Mouse (Mus musculus) Patski (cell line): ENCODE data around the gene Ptprn2. TPM values are rescaled to one million over a fixed set of nuclear protein-coding genes. Genes with fewer than 3 reads are reported as not detected.

Source experiments
- ATAC-seq: fragments of 100-300 bp; one replicate; pipeline ENCODE4 v1.8.0; 2021
- CTCF ChIA-PET: fragments of 350-600 bp; sonication (Branson Sonifier 250); formaldehyde crosslinking; loops from one replicate; lab custom pipeline; 2022; ENCODE audit warnings: inconsistent platforms; lab: Charles Lee
- POLR2A ChIA-PET: fragments of 350-600 bp; sonication (Branson Sonifier 250); formaldehyde crosslinking; loops from one replicate; lab custom pipeline; 2022; ENCODE audit warnings: antibody characterized with exemption, inconsistent platforms; lab: Charles Lee
- DNase-seq: peaks from one replicate; pipeline ENCODE4 v3.0.0-alpha.2; 2011; ENCODE audit warnings: low read depth, low spot score
- H3K27me3 ChIP-seq: fragments of 371-371 bp; one replicate; pipeline ENCODE4 v1.5.1; 2021
- CTCF ChIP-seq: fragments of 100-300 bp; IDR thresholded peaks from one replicate; pipeline ENCODE4 v1.5.1; 2021
- in situ Hi-C: fragments of 300-500 bp; cut with MboI; formaldehyde crosslinking; loops from 3 replicates; pipeline ENCODE4 v1.11.1; 2018; ENCODE audit warnings: low pct_unique_long_range_greater_than_20kb, mixed read lengths
- polyA plus RNA-seq: library from polyadenylated mRNA; unstranded; gene quantifications from one replicate; pipeline ENCODE4 v1.2.3, GENCODE M21; 2021

Gene Ptprn2
- polyA plus RNA-seq, 1 experiment from 2014 or later, result not detected

DNA sequence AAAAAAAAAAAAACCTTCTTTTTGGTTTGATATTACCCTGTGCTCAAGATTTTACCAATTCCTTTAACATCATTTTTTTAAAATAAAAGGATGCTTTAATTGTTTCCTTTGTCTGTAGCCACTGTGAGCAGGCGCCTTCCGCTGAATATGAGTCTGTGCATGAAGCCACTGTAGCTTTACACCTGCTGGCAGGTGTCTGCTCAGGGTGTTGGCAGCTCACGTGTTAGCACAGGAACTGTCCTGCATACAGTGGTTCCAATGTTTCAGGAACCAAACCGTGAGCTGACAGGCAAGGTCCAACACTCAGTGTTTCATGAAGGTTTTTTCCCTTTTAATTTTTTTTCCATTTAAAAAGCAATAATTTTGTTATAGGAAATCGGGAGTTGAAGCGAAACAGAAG, 123.1 kb downstream of the Ptprn2 start:
- ATAC-seq (no peak), DNase-seq (no peak)
- no peaks in the 10 kb centered on the region for H3K27me3 ChIP-seq
- CTCF ChIA-PET, result no interaction called here
- in situ Hi-C loops, result loop anchor here (25.0 kb wide), 1 partner anchor 171 kb away; no protein-coding TSS in a partner anchor
- no peak for TF ChIP-seq CTCF
- POLR2A ChIA-PET, result no interaction called here

GRCm38 (mm10) chr12:116619868-116620267, 134.3 kb downstream of the Ptprn2 start:
- in situ Hi-C loops, result loop anchor here (5.0 to 25.0 kb wide), 2 partner anchors 183 to 548 kb away; no protein-coding TSS in a partner anchor
- peak; percentile 9 for DNase-seq
- ChIA-PET POLR2A (interaction anchor here (0.6 kb wide), 1 partner anchor 188 kb away, joined by 3 read pairs; no protein-coding TSS in a partner anchor), CTCF (interaction anchor here (1.1 to 3.0 kb wide), 4 partner anchors 14 to 552 kb away, joined by 3 to 7 read pairs (median 4); no protein-coding TSS in a partner anchor)
- TF ChIP-seq CTCF, result peak; percentile 76
- ATAC-seq, result peak; percentile 62
- H3K27me3 ChIP-seq, result no peaks in the 10 kb centered on the region

GRCm38 (mm10) chr12:116620299-116620698, 134.8 kb downstream of the Ptprn2 start:
- in situ Hi-C loops, result loop anchor here (5.0 to 25.0 kb wide), 2 partner anchors 183 to 548 kb away; no protein-coding TSS in a partner anchor
- no peaks in the 10 kb centered on the region for H3K27me3 ChIP-seq
- no peak for ATAC-seq
- CTCF ChIA-PET, result interaction anchor here (0.9 to 3.0 kb wide), 4 partner anchors 84 to 552 kb away, joined by 3 to 7 read pairs (median 3); no protein-coding TSS in a partner anchor
- DNase-seq, result no peak
- POLR2A ChIA-PET, result no interaction called here
- no peak for TF ChIP-seq CTCF

DNA sequence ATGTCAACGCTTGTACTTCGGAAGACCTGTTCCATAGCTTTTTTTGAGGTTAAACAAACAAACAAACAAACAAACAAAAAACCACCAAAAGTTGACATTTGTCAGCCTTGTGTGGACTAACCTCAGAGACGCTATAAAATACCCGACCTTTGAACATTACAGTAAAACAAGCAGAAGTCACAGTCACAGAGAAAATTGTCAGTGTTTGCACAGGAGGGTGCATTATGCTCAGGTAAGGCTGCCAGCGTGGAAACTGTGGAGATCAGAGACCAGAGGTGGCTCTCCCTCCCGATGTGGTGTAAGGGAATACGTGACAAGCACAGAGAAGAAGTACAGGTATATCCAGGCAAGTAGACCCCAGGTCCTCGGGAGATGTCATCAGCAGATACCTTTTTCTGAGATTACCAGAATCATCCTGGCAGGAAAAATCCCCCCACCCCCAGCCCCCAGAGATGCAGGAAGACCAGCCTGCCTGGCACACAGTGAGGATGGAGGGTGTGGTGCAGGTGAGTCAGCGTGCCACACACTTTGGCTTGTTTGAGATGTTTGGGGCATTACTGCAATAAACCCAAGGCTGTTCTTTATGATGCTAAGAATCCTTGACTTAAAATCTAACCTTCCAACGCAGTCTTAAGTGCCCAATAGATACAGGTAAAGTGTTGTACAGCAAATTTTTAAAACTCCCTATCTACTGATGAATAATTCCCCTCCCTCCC, 136.0 kb downstream of the Ptprn2 start:
- CTCF ChIA-PET, result no interaction called here
- no peak for DNase-seq
- POLR2A ChIA-PET, result no interaction called here
- no peaks in the 10 kb centered on the region for H3K27me3 ChIP-seq
- TF ChIP-seq CTCF, result no peak
- in situ Hi-C loops, result loop anchor here (5.0 to 25.0 kb wide), 2 partner anchors 184 to 549 kb away; no protein-coding TSS in a partner anchor
- ATAC-seq, result no peak

- DNase-seq, result no peak
- CTCF ChIA-PET, result no interaction called here
- ATAC-seq, result no peak
- H3K27me3 ChIP-seq, result no peaks in the 10 kb centered on the region
- POLR2A ChIA-PET, result no interaction called here
- in situ Hi-C loops, result loop anchor here (5.0 to 25.0 kb wide), 2 partner anchors 186 to 551 kb away; no protein-coding TSS in a partner anchor
- TF ChIP-seq CTCF, result no peak
Measured at GRCm38 (mm10) chr12:116622665-116623387, 137.3 kb downstream of the Ptprn2 start.

GRCm38 (mm10) chr12:116625391-116626281, 140.1 kb downstream of the Ptprn2 start:
- H3K27me3 ChIP-seq, result no peaks in the 10 kb centered on the region
- DNase-seq, result no peak
- in situ Hi-C loops, result loop anchor here (25.0 kb wide), 2 partner anchors 712 to 1137 kb away; no protein-coding TSS in a partner anchor
- no peak for ATAC-seq
- CTCF ChIA-PET, result interaction anchor here (1.0 kb wide), 1 partner anchor 101 kb away, joined by 3 read pairs; no protein-coding TSS in a partner anchor
- TF ChIP-seq CTCF, result peak; percentile 79
- POLR2A ChIA-PET, result no interaction called here

- H3K27me3 ChIP-seq, result no peaks in the 10 kb centered on the region
- DNase-seq, result no peak
- POLR2A ChIA-PET, result no interaction called here
- no peak for ATAC-seq
- in situ Hi-C loops, result loop anchor here (25.0 kb wide), 2 partner anchors 708 to 1133 kb away; no protein-coding TSS in a partner anchor
- no peak for TF ChIP-seq CTCF
- CTCF ChIA-PET, result no interaction called here
Measured at GRCm38 (mm10) chr12:116628992-116629391, 143.5 kb downstream of the Ptprn2 start.

DNA sequence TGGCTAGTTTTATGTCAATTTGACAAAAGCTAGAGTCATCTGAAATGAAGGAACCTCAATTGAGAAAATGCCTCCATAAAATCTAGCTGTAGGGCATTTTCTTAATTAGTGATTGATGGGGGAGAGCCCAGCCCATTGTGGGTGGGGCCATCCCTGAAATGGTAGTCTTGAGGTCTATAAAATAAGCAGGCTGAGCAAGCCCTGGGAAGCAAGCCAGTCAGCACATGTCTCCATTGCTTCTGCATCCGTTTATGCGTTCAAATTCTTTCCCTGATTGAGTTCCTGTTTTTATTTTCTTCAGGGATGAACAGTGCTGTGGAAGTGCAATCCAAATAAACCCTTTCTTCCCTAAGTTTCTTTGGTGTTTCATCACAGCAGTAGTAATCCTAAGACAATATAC, 152.0 kb downstream of the Ptprn2 start:
- no peak for DNase-seq
- in situ Hi-C loops, result loop anchor here (25.0 kb wide), 2 partner anchors 700 to 1125 kb away; no protein-coding TSS in a partner anchor
- TF ChIP-seq CTCF, result no peak
- H3K27me3 ChIP-seq, result peaks cover 4% of the 10 kb centered on the region
- ATAC-seq, result no peak
- CTCF ChIA-PET, result no interaction called here
- POLR2A ChIA-PET, result no interaction called here

DNA sequence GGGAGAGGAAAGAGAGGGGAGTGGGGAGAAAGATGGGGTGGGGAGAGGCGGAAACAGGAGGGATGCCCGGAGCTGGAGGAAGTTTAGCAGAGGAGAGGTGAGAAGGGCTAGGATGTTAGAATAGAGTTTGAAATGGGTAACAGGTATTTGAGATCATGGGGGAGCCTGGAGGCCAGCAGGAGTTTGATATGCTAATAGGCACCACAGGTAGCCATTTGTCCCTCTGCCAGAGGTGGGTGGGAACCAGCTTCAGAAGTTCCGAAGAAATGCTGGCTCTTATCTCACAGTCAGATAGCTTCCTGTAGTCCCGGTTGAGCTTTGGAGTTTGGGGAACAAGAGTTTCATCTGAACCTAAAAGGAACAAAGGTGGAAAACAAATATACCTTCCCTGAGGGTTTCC, 155.4 kb downstream of the Ptprn2 start:
- peaks cover 4% of the 10 kb centered on the region for H3K27me3 ChIP-seq
- ATAC-seq (no peak), DNase-seq (no peak)
- in situ Hi-C loops, result loop anchor here (25.0 kb wide), 2 partner anchors 696 to 1121 kb away; no protein-coding TSS in a partner anchor
- ChIA-PET POLR2A (no interaction called here), CTCF (no interaction called here)
- no peak for TF ChIP-seq CTCF
